Mouse (Mus musculus) kidney, postnatal 0 days (tissue): ENCODE results near the gene Mrgprd. TPM values are rescaled to one million over a fixed set of nuclear protein-coding genes. Genes with fewer than 3 reads are reported as not detected.
A peak's percentile ranks its signal among the peaks of the same experiment; 100 is the strongest.

Experiments
- ATAC-seq: fragments of 200-750 bp; cut with Nextera tagmentation; replicated peaks from 2 replicates; pipeline ENCODE4 v1.8.0; 2017; ENCODE audit warnings: low read depth, moderate number of reproducible peaks, moderate TSS enrichment, moderate library complexity; ENCODE audit not compliant: low FRiP score
- DNase-seq: peaks from one replicate; pipeline ENCODE4 v3.0.0-alpha.2; 2016; ENCODE audit warnings: low spot score
- H3K27ac ChIP-seq: fragments of 300-500 bp; sonication (generic); 2 replicates; pipeline ENCODE4 v1.5.1; 2014; ENCODE audit warnings: mild to moderate bottlenecking
- H3K27me3 ChIP-seq: fragments of 300-500 bp; sonication (generic); 2 replicates; pipeline ENCODE4 v1.6.1; 2014; ENCODE audit warnings: low read length, mixed read lengths; ENCODE audit not compliant: insufficient read depth
- H3K36me3 ChIP-seq: fragments of 300-500 bp; sonication (generic); 2 replicates; pipeline ENCODE4 v1.6.1; 2014; ENCODE audit warnings: low read length, mixed read lengths; ENCODE audit not compliant: insufficient read depth
- H3K4me1 ChIP-seq: fragments of 300-500 bp; sonication (generic); replicated peaks from 2 replicates; pipeline ENCODE4 v1.6.1; 2014; ENCODE audit warnings: antibody characterized with exemption, low read length, mixed read lengths; ENCODE audit not compliant: insufficient read depth
- H3K4me2 ChIP-seq: fragments of 300-500 bp; sonication (generic); 2 replicates; pipeline ENCODE4 v1.6.1; 2014; ENCODE audit warnings: mild to moderate bottlenecking, low read length, moderate library complexity, mixed read lengths
- H3K4me3 ChIP-seq: fragments of 300-500 bp; sonication (generic); replicated peaks from 2 replicates; pipeline ENCODE4 v1.5.1; 2014; ENCODE audit warnings: low read depth, low read length
- H3K9ac ChIP-seq: fragments of 300-500 bp; sonication (generic); 2 replicates; pipeline ENCODE4 v1.6.1; 2014; ENCODE audit warnings: low read depth, low read length
- H3K9me3 ChIP-seq: fragments of 300-500 bp; sonication (generic); replicated peaks from 2 replicates; pipeline ENCODE4 v1.6.1; 2016; ENCODE audit warnings: low read length, inconsistent platforms, mixed read lengths
- CTCF ChIP-seq: IDR thresholded peaks from 2 replicates; pipeline ENCODE4 v1.5.1; 2016; ENCODE audit warnings: antibody characterized with exemption, low read depth, mild to moderate bottlenecking, moderate library complexity
- WGBS: fragments of 180-500 bp; shearing (Covaris S2); extraction: QIAGEN DNeasy Blood & Tissue Kit; methylation state at CpG from one replicate; pipeline ENCODE4 v1.1.7; 2014; 5-methylcytosine and 5-hydroxymethylcytosine counted together
- polyA plus RNA-seq: library from polyadenylated mRNA; unstranded; fragments of >200 nt; fragmentation: Nextera tagmentation; extraction: Ambion mirVana; gene quantifications from 2 replicates; pipeline ENCODE4 v1.2.1, GENCODE M21; 2015

The Mrgprd gene
- polyA plus RNA-seq, result not detected in 2 replicates

GRCm38 (mm10) chr7:145314785-145315411 is at the start of gene Mrgprd:
Gene Mrgprd (plus strand): TSS chr7:145314835.
- Histone ChIP-seq H3K4me3 (no peak within 1 kb of the TSS), H3K4me2 (no peak within 1 kb of the TSS), H3K36me3 (no peaks in the 10 kb centered on the region), H3K27ac (no peak within 1 kb of the TSS), H3K4me1 (0 out of 2 replicates have a peak, but pooled peaks cover 3% of the 10 kb centered on the region), H3K9me3 (no peaks in the 10 kb centered on the region), H3K27me3 (no peaks in the 10 kb centered on the region), H3K9ac (no peak within 1 kb of the TSS)
- DNase-seq (no peak), ATAC-seq (no peak)
- TF ChIP-seq CTCF, result no peak
- WGBS, result 89% methylated on average over 6 of the region's 6 CpGs

GRCm38 (mm10) chr7:145266011-145266410 is 48.6 kb upstream of the Mrgprd start:
- Histone ChIP-seq H3K36me3 (peaks cover 21% of the 10 kb centered on the region; the same call in 1 of the 2 replicates), H3K27ac (no peak overlapping the region), H3K4me1 (no peaks in the 10 kb centered on the region), H3K4me3 (no peak overlapping the region), H3K4me2 (no peak overlapping the region), H3K9me3 (no peaks in the 10 kb centered on the region), H3K27me3 (no peaks in the 10 kb centered on the region), H3K9ac (no peak overlapping the region)
- no peak for ATAC-seq
- TF ChIP-seq CTCF, result no peak
- 87% methylated on average over 2 of the region's 2 CpGs for WGBS
- no peak for DNase-seq

- ATAC-seq (no peak), DNase-seq (no peak)
- Histone ChIP-seq H3K9ac (no peak overlapping the region), H3K4me1 (no peaks in the 10 kb centered on the region), H3K9me3 (no peaks in the 10 kb centered on the region), H3K4me3 (no peak overlapping the region), H3K27ac (no peak overlapping the region), H3K36me3 (peaks cover 42% of the 10 kb centered on the region), H3K4me2 (no peak overlapping the region), H3K27me3 (no peaks in the 10 kb centered on the region)
- WGBS, result 83% methylated on average over 7 of the region's 7 CpGs
- no peak for TF ChIP-seq CTCF
These were observed 45.7 kb upstream of the Mrgprd start for GRCm38 (mm10) chr7:145268890-145269289.

GRCm38 (mm10) chr7:145270955-145271354 is 43.7 kb upstream of the Mrgprd start:
- TF ChIP-seq CTCF, result no peak
- Histone ChIP-seq H3K4me3 (no peak overlapping the region), H3K27ac (no peak overlapping the region), H3K4me2 (no peak overlapping the region), H3K27me3 (no peaks in the 10 kb centered on the region), H3K9ac (no peak overlapping the region), H3K4me1 (no peaks in the 10 kb centered on the region), H3K9me3 (no peaks in the 10 kb centered on the region), H3K36me3 (peaks cover 52% of the 10 kb centered on the region)
- DNase-seq (no peak), ATAC-seq (no peak)
- 97% methylated on average over 5 of the region's 5 CpGs for WGBS

GRCm38 (mm10) chr7:145275488-145275887 is 39.1 kb upstream of the Mrgprd start:
- Histone ChIP-seq H3K9ac (no peak overlapping the region), H3K9me3 (no peaks in the 10 kb centered on the region), H3K4me2 (no peak overlapping the region), H3K27me3 (no peaks in the 10 kb centered on the region), H3K4me1 (no peaks in the 10 kb centered on the region), H3K4me3 (no peak overlapping the region), H3K36me3 (peaks cover 69% of the 10 kb centered on the region), H3K27ac (no peak overlapping the region)
- ATAC-seq, result no peak
- 93% methylated on average over 3 of the region's 3 CpGs for WGBS
- no peak for DNase-seq
- no peak for TF ChIP-seq CTCF

GRCm38 (mm10) chr7:145281396-145281795 is 33.2 kb upstream of the Mrgprd start:
- Histone ChIP-seq H3K27ac (no peak overlapping the region), H3K27me3 (no peaks in the 10 kb centered on the region), H3K36me3 (peaks cover 27% of the 10 kb centered on the region), H3K4me1 (peaks cover 19% of the 10 kb centered on the region; the same call in 1 of the 2 replicates), H3K4me3 (no peak overlapping the region), H3K4me2 (0 out of 2 replicates have a peak overlapping the region, but pooled peaks have one; percentile 21), H3K9me3 (no peaks in the 10 kb centered on the region), H3K9ac (no peak overlapping the region)
- no peak for DNase-seq
- 68% methylated on average over 4 of the region's 4 CpGs for WGBS
- no peak for TF ChIP-seq CTCF
- ATAC-seq, result no peak
